Mouse (Mus musculus): Measurements from ENCODE around the gene C87436. TPM values are rescaled to one million over a fixed set of nuclear protein-coding genes. Genes with fewer than 3 reads are reported as not detected.
A peak's percentile ranks its signal among the peaks of the same experiment; 100 is the strongest.

C87436 gene
- polyA plus RNA-seq, 1 experiment from 2014 or later, result 25.5 TPM

DNA sequence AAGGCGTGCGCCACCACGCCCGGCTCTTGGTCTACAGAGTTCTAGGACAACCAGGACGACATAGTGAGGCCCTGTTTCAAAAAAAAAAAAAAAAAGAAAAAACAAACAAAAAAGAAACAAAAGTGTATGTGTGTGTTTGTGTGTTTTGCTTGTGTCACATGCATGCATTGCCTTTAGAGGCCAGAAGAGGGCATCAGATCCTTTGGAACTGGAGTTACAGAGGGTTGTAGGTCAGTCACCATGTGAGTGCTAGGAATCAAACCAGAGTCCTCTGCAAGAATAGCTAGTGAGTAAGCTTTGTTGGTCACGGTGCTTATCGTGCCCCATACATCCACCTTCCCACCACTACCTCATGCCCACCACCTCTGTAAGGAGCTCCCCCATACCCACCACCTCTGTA, 56.6 kb downstream of the C87436 start:
- WGBS, result 93% methylated on average over 7 of the region's 7 CpGs
- no peak overlapping the region for H3K27ac ChIP-seq (replicated peaks; ENCODE audit: low read depth, low read length)
- H3K4me1 ChIP-seq (ENCODE audit: control insufficient read depth, insufficient read depth, low read length), result no peaks in the 10 kb centered on the region
- no peak for ATAC-seq (ENCODE audit: low FRiP score, low TSS enrichment)
- H3K9me3 ChIP-seq (ENCODE audit: control insufficient read depth, low read length), result no peaks in the 10 kb centered on the region
- no peak for DNase-seq
- H3K36me3 ChIP-seq (ENCODE audit: control insufficient read depth, insufficient read depth, low read length), result no peaks in the 10 kb centered on the region
- no peaks in the 10 kb centered on the region for H3K27me3 ChIP-seq (ENCODE audit: control insufficient read depth, insufficient read depth, low read length)
- H3K4me2 ChIP-seq (ENCODE audit: low read length), result no peak overlapping the region
- H3K9ac ChIP-seq (replicated peaks; ENCODE audit: low read length), result no peak overlapping the region
- no peak overlapping the region for H3K4me3 ChIP-seq (replicated peaks; ENCODE audit: low read depth, low read length)

DNA sequence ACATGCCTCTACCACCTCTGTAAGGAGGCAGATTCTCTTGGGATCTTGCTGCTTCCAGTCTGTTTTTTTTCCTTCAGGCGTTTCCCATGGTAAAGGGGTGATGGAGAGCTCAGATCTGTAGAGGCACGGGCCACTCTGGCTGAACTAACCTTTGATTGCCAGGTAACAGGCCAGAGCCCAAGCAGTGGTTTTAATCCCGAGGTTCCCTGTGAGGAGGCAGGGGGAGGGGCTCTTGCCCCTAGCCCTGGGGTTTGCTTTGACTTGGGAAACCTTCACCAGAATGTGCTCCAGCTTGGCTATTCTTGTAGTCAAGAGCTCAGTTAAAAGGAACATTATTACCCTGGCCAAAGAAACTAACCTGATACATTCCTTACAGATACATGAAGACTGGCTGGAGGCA, 57.5 kb downstream of the C87436 start:
- ATAC-seq (ENCODE audit: low FRiP score, low TSS enrichment) (no peak), DNase-seq (no peak)
- Histone ChIP-seq H3K4me1 (ENCODE audit: control insufficient read depth, insufficient read depth, low read length) (no peaks in the 10 kb centered on the region), H3K9ac (replicated peaks; ENCODE audit: low read length) (no peak overlapping the region), H3K27me3 (ENCODE audit: control insufficient read depth, insufficient read depth, low read length) (no peaks in the 10 kb centered on the region), H3K36me3 (ENCODE audit: control insufficient read depth, insufficient read depth, low read length) (no peaks in the 10 kb centered on the region), H3K27ac (replicated peaks; ENCODE audit: low read depth, low read length) (no peak overlapping the region), H3K4me3 (replicated peaks; ENCODE audit: low read depth, low read length) (no peak overlapping the region), H3K9me3 (ENCODE audit: control insufficient read depth, low read length) (no peaks in the 10 kb centered on the region), H3K4me2 (ENCODE audit: low read length) (no peak overlapping the region)
- WGBS, result 42% methylated on average over 3 of the region's 3 CpGs

DNA sequence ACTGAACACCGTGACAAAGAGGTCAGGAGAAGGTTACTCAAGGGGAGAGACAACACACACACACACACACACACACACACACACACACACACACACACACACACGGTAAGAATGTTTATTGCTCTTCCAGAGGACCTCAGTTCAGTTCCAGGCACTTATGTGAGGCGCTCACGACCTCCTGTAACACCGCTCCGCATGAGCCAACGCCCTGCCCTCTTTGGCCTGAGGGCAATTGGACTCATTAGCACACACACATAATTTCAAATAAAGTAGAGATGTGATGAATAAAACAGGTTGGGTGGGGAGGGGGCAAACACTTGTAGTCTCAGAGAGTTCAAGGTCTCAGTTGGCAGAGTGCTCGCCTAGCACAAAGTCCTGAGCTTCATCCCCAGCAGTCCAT, 58.0 kb downstream of the C87436 start:
- no peaks in the 10 kb centered on the region for H3K27me3 ChIP-seq (ENCODE audit: control insufficient read depth, insufficient read depth, low read length)
- H3K4me1 ChIP-seq (ENCODE audit: control insufficient read depth, insufficient read depth, low read length), result no peaks in the 10 kb centered on the region
- no peak overlapping the region for H3K9ac ChIP-seq (replicated peaks; ENCODE audit: low read length)
- H3K9me3 ChIP-seq (ENCODE audit: control insufficient read depth, low read length), result no peaks in the 10 kb centered on the region
- DNase-seq, result no peak
- H3K27ac ChIP-seq (replicated peaks; ENCODE audit: low read depth, low read length), result no peak overlapping the region
- H3K36me3 ChIP-seq (ENCODE audit: control insufficient read depth, insufficient read depth, low read length), result no peaks in the 10 kb centered on the region
- H3K4me3 ChIP-seq (replicated peaks; ENCODE audit: low read depth, low read length), result no peak overlapping the region
- 83% methylated on average over 8 of the region's 8 CpGs for WGBS
- no peak overlapping the region for H3K4me2 ChIP-seq (ENCODE audit: low read length)
- no peak for ATAC-seq (ENCODE audit: low FRiP score, low TSS enrichment)

DNA sequence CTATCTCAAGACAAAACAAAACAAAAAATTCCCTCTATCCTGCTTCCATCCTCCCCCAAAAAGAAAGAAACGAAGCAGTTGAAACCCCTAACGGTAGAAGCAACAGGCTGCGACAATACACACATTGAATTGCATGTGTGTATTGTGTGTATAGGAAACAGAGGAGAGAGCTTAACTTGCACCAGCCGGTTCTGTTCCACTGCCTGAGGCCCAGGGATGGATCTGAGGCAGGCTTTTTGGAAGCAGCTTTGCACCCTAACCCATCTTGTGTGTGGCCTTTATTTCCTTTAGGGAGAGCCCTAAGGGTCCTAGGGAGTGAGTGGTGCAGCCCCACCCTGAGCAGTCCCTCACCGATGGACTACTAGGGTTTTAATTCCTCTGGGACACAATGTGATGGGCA, 58.4 kb downstream of the C87436 start:
- Histone ChIP-seq H3K4me2 (ENCODE audit: low read length) (no peak overlapping the region), H3K4me1 (ENCODE audit: control insufficient read depth, insufficient read depth, low read length) (no peaks in the 10 kb centered on the region), H3K4me3 (replicated peaks; ENCODE audit: low read depth, low read length) (no peak overlapping the region), H3K9ac (replicated peaks; ENCODE audit: low read length) (no peak overlapping the region), H3K36me3 (ENCODE audit: control insufficient read depth, insufficient read depth, low read length) (no peaks in the 10 kb centered on the region), H3K27me3 (ENCODE audit: control insufficient read depth, insufficient read depth, low read length) (no peaks in the 10 kb centered on the region), H3K27ac (replicated peaks; ENCODE audit: low read depth, low read length) (no peak overlapping the region), H3K9me3 (ENCODE audit: control insufficient read depth, low read length) (no peaks in the 10 kb centered on the region)
- 71% methylated on average over 5 of the region's 5 CpGs for WGBS
- ATAC-seq (ENCODE audit: low FRiP score, low TSS enrichment) (no peak), DNase-seq (no peak)

DNA sequence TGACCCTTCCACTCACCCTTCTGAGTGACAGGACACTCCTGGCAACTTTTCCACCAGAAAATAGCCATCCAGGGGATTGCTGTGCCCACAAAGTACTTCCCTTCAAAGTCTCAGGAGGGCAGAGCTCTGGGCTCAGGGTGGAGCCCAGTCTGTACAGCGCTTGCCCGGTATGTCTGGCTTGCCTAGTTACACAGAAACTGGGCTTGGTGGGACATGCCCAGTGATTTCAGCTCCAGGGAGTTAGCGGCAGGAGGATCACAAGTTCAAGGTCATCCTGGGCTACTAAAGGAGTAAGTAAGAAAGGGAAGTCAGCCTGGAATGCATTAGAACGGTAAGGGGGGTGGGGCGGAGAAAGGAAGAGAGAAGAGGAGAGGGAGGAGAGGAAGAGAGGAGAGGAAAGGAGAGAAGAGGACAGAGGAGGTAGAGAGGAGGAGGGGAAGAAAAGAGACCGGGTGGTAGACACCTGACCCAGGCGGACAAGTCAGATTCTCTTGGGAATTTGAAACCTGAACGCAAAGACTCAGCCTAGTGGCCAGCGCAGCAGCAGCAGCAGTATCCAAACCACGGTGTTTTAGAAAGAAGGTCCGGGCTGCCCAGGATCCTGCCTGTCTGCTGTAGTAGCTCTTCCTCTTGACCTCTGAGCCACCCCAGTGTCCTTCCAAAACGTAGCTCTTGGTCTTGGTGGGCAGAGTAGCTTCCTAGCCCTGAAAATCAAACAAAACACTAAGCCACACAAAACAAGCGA, 59.1 kb downstream of the C87436 start:
- ATAC-seq (ENCODE audit: low FRiP score, low TSS enrichment) (no peak), DNase-seq (peak; percentile 21)
- Histone ChIP-seq H3K9ac (replicated peaks; ENCODE audit: low read length) (no peak overlapping the region), H3K9me3 (ENCODE audit: control insufficient read depth, low read length) (no peaks in the 10 kb centered on the region), H3K4me1 (ENCODE audit: control insufficient read depth, insufficient read depth, low read length) (no peaks in the 10 kb centered on the region), H3K4me2 (ENCODE audit: low read length) (peak overlapping the region; percentile 6; the same call in 1 of the 2 replicates), H3K27me3 (ENCODE audit: control insufficient read depth, insufficient read depth, low read length) (no peaks in the 10 kb centered on the region), H3K27ac (replicated peaks; ENCODE audit: low read depth, low read length) (no peak overlapping the region), H3K36me3 (ENCODE audit: control insufficient read depth, insufficient read depth, low read length) (no peaks in the 10 kb centered on the region), H3K4me3 (replicated peaks; ENCODE audit: low read depth, low read length) (no peak overlapping the region)
- WGBS, result 35% methylated on average over 13 of the region's 13 CpGs

DNA sequence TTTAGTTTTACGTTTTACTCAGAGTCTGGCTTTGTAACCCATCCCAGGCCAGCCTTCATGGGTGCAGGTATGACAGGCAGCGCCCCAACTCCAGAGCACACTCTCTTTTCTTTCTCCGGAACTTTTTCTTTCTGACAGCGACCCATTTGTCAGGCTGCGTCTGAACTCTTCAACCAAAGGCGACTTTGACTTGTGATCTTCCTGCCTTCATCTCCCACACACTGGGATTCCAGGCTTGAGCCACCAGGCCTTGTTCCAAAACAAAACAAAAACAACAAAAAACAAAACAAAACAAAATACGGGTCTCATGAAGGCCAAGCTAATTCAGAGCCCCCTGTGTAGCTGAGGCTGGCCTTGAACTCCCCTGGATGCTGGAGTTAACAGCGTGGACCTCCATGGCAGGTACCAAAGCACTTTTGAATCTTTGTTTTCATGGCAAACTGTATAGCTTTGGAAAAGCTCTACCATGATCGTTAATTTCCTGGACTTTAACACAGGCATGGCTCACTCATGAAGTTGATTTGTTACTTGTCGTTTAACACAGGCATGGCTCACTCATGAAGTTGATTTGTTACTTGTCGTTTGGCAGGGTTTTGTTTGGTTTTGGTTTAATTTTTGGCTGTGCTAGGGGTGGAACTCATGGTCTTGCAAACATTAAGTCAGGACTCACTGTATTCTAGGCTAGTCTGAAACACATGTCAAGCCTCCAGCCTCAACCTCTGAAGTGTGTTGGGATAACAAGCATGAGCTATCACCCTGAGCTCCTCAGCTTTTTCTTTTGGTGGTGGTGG, 60.0 kb downstream of the C87436 start:
- Histone ChIP-seq H3K4me2 (ENCODE audit: low read length) (no peak overlapping the region), H3K27me3 (ENCODE audit: control insufficient read depth, insufficient read depth, low read length) (no peaks in the 10 kb centered on the region), H3K4me1 (ENCODE audit: control insufficient read depth, insufficient read depth, low read length) (no peaks in the 10 kb centered on the region), H3K4me3 (replicated peaks; ENCODE audit: low read depth, low read length) (no peak overlapping the region), H3K9me3 (ENCODE audit: control insufficient read depth, low read length) (no peaks in the 10 kb centered on the region), H3K9ac (replicated peaks; ENCODE audit: low read length) (no peak overlapping the region), H3K36me3 (ENCODE audit: control insufficient read depth, insufficient read depth, low read length) (no peaks in the 10 kb centered on the region), H3K27ac (replicated peaks; ENCODE audit: low read depth, low read length) (no peak overlapping the region)
- 83% methylated on average over 11 of the region's 11 CpGs for WGBS
- DNase-seq, result no peak
- ATAC-seq (ENCODE audit: low FRiP score, low TSS enrichment), result no peak

DNA sequence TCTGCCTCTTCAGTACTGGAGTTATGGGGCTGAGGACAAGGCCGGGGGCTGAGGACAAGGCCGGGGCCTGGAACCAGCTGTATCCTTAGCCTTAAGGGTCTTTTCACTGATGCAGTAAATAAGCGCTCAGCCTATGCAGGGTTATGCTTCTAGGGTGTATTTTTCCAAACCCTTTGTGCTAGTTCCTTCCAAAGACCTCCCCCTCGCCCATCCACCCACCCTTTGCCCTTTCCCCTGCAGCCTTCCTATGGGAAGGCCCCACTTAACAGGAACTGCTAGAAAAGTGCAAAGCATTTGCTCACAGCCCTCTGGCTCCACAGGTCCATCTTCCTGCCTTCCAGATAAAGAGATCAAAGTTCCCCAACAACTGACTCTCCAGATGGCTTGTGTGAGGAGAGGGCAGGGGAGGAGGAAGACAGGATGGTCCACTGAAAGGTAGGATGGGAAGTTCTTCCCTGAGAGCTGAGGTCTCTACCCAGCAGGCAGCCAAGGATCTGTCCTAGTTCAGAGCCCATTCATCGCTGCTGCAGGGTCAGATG, 61.5 kb downstream of the C87436 start:
- Histone ChIP-seq H3K9me3 (ENCODE audit: control insufficient read depth, low read length) (no peaks in the 10 kb centered on the region), H3K4me2 (ENCODE audit: low read length) (no peak overlapping the region), H3K4me3 (replicated peaks; ENCODE audit: low read depth, low read length) (no peak overlapping the region), H3K36me3 (ENCODE audit: control insufficient read depth, insufficient read depth, low read length) (no peaks in the 10 kb centered on the region), H3K9ac (replicated peaks; ENCODE audit: low read length) (no peak overlapping the region), H3K27ac (replicated peaks; ENCODE audit: low read depth, low read length) (no peak overlapping the region), H3K4me1 (ENCODE audit: control insufficient read depth, insufficient read depth, low read length) (no peaks in the 10 kb centered on the region), H3K27me3 (ENCODE audit: control insufficient read depth, insufficient read depth, low read length) (no peaks in the 10 kb centered on the region)
- WGBS, result 67% methylated on average over 5 of the region's 5 CpGs
- DNase-seq (no peak), ATAC-seq (ENCODE audit: low FRiP score, low TSS enrichment) (no peak)

DNA sequence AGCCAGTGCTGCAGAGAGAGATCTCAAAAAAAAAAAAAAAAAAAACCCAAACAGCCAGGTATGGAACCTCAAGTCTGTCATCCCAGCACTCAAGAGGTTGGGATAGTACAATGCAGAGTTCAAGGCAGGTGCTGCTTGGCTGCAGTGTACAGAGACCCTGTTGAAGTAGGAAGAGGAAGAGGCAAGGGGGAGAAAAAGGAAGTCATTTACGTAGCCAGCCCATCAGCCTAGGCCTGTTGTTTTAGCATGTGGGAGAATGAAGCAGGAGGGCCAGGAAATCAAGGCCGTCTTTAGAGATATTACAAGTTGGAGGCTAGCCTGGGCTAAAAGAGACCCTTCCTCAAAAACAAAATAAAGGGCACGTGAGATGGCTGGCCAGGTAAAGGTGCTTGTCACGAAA, 65.3 kb downstream of the C87436 start:
- ATAC-seq (ENCODE audit: low FRiP score, low TSS enrichment) (no peak), DNase-seq (no peak)
- Histone ChIP-seq H3K27me3 (ENCODE audit: control insufficient read depth, insufficient read depth, low read length) (no peaks in the 10 kb centered on the region), H3K9me3 (ENCODE audit: control insufficient read depth, low read length) (no peaks in the 10 kb centered on the region), H3K27ac (replicated peaks; ENCODE audit: low read depth, low read length) (no peak overlapping the region), H3K36me3 (ENCODE audit: control insufficient read depth, insufficient read depth, low read length) (no peaks in the 10 kb centered on the region), H3K4me2 (ENCODE audit: low read length) (no peak overlapping the region), H3K9ac (replicated peaks; ENCODE audit: low read length) (no peak overlapping the region), H3K4me1 (ENCODE audit: control insufficient read depth, insufficient read depth, low read length) (no peaks in the 10 kb centered on the region), H3K4me3 (replicated peaks; ENCODE audit: low read depth, low read length) (no peak overlapping the region)
- WGBS, result 89% methylated on average over 4 of the region's 4 CpGs

DNA sequence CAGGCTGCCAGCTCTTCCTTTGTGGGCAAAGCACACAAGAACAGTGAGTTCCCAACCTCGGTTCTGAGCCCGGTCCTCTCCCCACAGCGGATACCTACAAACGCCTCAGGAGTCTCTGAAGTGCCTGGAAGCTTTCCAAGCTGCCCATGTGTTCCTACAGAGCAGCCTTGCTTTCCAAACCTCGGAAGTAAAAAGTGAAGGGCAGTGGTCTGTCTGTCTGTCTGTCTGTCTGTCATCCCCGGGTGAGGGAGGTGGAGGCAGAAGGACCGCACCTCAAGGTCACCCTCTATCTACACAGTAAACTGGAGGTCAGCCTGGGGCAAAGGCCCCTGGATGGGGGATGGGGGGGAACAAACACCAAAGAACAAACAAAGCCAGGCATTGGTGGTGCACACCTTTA, 67.5 kb downstream of the C87436 start:
- Histone ChIP-seq H3K4me3 (replicated peaks; ENCODE audit: low read depth, low read length) (no peak overlapping the region), H3K4me2 (ENCODE audit: low read length) (no peak overlapping the region), H3K27ac (replicated peaks; ENCODE audit: low read depth, low read length) (no peak overlapping the region), H3K36me3 (ENCODE audit: control insufficient read depth, insufficient read depth, low read length) (no peaks in the 10 kb centered on the region), H3K9me3 (ENCODE audit: control insufficient read depth, low read length) (no peaks in the 10 kb centered on the region), H3K27me3 (ENCODE audit: control insufficient read depth, insufficient read depth, low read length) (no peaks in the 10 kb centered on the region), H3K9ac (replicated peaks; ENCODE audit: low read length) (no peak overlapping the region), H3K4me1 (ENCODE audit: control insufficient read depth, insufficient read depth, low read length) (no peaks in the 10 kb centered on the region)
- DNase-seq, result no peak
- 78% methylated on average over 7 of the region's 7 CpGs for WGBS
- no peak for ATAC-seq (ENCODE audit: low FRiP score, low TSS enrichment)

All from midbrain, embryonic 14.5 days (tissue).